Mouse (Mus musculus): ENCODE data around the gene Btbd16. TPM values are rescaled to one million over a fixed set of nuclear protein-coding genes. Genes with fewer than 3 reads are reported as not detected.

Gene Btbd16
- not detected in 2 replicates for polyA plus RNA-seq (2012)

DNA sequence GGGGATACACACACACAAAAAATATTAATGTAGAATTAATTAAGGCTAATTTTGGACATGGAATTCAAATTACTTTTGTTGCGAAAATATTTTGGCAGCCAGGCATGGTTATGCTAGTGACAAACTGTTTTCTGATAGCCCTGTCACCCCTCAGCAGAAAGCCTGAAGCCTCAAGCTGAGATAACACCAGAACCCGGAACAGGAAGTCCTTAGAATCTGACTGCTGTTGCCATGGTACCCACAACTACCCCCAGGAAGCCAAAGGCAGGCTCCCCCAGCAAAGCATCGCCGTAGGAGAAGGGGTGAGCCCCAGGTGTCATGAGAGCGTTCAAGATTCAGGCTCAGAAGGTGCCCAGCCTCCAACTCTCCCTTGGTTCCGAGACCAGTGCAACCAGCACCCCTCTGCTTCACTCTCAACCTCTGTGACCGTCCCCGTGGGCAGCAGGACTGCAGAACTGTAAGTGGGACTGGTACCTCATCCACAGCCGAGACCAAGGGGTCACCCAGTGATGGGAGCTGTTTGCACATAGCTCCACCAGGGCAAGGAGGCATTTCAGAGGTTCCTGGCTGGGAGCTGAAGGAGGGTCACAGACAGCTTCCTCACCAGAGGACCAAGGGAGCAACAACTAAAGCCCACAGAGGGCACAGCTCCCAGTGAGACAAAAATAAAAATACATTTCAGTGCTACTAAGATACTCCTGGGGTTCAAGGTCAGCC lies at the start of gene Btbd16:
Gene Btbd16 (plus strand): TSS at position 156 of the 717 bp plus-strand sequence.
- no peak for TF ChIP-seq TAL1 (IDR thresholded peaks at IDR 0.05; ENCODE audit: low read length)
- TF ChIP-seq GATA1 (IDR thresholded peaks at IDR 0.05; ENCODE audit: low read length), result no peak
- Histone ChIP-seq H3K4me3 (replicated peaks) (no peak within 1 kb of the TSS), H3K4me1 (ENCODE audit: control insufficient read depth) (no peaks in the 10 kb centered on the region), H3K36me3 (ENCODE audit: control insufficient read depth) (no peaks in the 10 kb centered on the region), H3K9me3 (ENCODE audit: control insufficient read depth, low read length) (no peaks in the 10 kb centered on the region), H3K27me3 (ENCODE audit: control insufficient read depth) (no peaks in the 10 kb centered on the region)

DNA sequence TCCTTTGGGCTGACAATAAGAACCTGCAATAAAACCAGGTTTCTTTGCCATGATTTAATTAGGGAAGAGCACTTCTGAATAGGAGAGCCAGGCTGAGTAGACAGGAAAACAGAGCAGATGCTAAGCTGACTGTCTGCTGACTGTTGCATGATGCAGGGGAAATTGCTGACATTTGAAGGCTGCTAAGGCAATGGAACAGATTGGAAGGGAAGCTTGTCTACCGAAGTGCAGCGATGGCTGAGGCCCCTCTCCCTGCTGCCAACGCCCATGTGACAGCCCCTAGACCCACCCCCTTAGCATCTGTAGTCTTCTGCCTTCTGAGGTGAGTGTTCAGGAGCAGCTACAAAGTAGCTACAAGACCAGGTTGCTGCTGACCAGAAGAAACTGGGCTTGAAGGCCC lies 47.7 kb upstream of the Btbd16 start:
- Histone ChIP-seq H3K4me3 (replicated peaks) (no peak overlapping the region), H3K27me3 (ENCODE audit: control insufficient read depth) (no peaks in the 10 kb centered on the region), H3K4me1 (ENCODE audit: control insufficient read depth) (no peaks in the 10 kb centered on the region), H3K9me3 (ENCODE audit: control insufficient read depth, low read length) (no peaks in the 10 kb centered on the region), H3K36me3 (ENCODE audit: control insufficient read depth) (no peaks in the 10 kb centered on the region; the same call in 1 of the 2 replicates)
- TF ChIP-seq TAL1 (IDR thresholded peaks at IDR 0.05; ENCODE audit: low read length) (no peak), GATA1 (IDR thresholded peaks at IDR 0.05; ENCODE audit: low read length) (no peak)

DNA sequence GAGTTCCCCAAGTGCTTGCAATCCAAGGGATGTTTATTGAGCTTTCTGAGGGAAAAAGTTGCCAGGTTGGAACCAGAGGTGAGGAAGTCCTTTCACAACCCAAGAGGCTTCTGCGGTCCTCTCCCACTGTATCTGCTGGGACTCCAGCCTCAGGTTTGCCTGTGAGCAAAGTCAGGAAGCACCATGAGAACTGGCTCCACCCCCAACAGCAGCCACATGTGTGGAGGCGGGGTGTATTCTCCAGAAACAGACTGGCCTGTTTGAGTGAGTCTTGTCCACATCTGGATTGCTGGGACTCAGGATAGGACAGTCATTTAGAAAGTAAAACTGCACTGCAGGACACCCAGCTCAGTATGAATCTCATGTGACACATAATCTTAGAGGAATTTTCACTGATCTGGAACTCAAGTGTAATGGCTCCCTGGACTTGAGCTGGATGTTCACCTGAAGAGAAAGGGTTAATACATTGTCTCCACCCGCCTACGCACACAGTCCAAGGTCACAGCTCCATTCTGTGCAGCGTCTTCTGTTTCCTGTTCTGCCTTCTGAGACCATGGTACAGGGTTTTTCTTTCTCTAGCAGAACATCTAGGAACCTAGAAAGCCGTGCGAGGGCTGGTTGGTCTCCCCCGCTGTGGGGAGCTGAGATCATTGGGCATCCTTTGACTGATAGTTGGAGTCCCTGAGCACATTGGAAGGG lies 47.0 kb upstream of the Btbd16 start:
- TF ChIP-seq TAL1 (IDR thresholded peaks at IDR 0.05; ENCODE audit: low read length) (no peak), GATA1 (IDR thresholded peaks at IDR 0.05; ENCODE audit: low read length) (no peak)
- Histone ChIP-seq H3K4me3 (replicated peaks) (no peak overlapping the region), H3K27me3 (ENCODE audit: control insufficient read depth) (no peaks in the 10 kb centered on the region), H3K9me3 (ENCODE audit: control insufficient read depth, low read length) (no peaks in the 10 kb centered on the region), H3K4me1 (ENCODE audit: control insufficient read depth) (no peaks in the 10 kb centered on the region), H3K36me3 (ENCODE audit: control insufficient read depth) (no peaks in the 10 kb centered on the region; the same call in 1 of the 2 replicates)

DNA sequence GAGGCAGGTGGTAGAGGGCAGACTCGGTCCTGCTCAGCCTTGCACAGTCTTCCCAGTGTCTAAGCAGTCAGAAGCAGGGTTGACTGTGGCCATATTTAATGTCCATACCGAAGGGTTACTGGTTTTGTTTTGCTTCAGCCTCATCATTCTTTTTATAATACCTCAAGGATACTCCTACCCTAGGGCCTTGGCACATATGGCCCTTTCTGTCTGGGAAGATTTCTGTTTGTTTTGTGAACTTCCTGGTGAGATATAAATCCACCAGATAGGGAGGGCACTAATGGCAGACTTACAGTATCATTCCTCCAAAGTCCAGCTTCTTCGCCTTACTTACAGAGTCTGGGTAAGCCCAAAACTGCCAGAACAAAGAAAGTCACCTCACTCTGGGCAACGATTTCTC lies 46.3 kb upstream of the Btbd16 start:
- no peaks in the 10 kb centered on the region for H3K27me3 ChIP-seq (ENCODE audit: control insufficient read depth)
- H3K4me3 ChIP-seq (replicated peaks), result no peak overlapping the region
- H3K36me3 ChIP-seq (ENCODE audit: control insufficient read depth), result no peaks in the 10 kb centered on the region; the same call in 1 of the 2 replicates
- H3K4me1 ChIP-seq (ENCODE audit: control insufficient read depth), result no peaks in the 10 kb centered on the region
- no peaks in the 10 kb centered on the region for H3K9me3 ChIP-seq (ENCODE audit: control insufficient read depth, low read length)
- no peak for TF ChIP-seq GATA1 (IDR thresholded peaks at IDR 0.05; ENCODE audit: low read length)
- TF ChIP-seq TAL1 (IDR thresholded peaks at IDR 0.05; ENCODE audit: low read length), result no peak

DNA sequence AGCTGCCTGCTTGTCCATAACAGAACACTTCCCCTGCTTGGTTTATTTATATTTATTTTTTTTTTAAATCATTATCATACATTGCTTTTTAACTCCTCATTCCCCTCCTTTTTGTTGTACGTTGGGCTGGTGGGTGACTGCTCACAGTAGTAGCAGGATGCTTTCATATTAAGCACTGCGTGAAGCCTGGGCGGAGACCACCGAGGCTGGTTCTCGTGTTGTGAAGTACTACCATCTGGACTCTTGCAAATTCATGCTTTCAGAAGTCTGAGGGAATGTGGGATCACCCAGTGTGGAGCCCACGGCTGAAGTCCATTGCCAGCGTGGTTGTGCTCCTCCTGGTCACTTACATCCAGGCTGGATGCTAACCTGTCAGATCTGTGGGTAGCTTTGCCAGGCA lies 42.1 kb upstream of the Btbd16 start:
- H3K9me3 ChIP-seq (ENCODE audit: control insufficient read depth, low read length), result no peaks in the 10 kb centered on the region

DNA sequence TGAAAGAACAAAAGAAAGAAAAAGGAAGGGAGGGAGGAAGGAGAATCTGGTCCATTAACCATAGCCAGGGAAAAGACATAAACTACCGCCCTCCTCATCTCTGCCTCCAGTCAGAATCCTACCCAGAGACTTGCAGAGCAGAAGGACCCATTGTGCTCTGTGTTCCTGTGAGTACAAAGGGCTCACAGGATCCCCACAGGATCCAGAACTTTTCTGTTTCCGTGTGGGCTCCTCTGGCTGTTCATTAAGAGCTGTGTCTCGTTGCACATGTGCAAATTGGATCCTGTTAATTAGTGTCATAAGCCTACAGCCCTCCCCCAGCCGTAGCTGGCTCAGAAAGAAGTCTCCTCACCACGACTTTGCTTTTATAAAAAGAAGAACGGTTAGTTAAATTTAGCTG lies 41.0 kb upstream of the Btbd16 start:
- Histone ChIP-seq H3K27me3 (ENCODE audit: control insufficient read depth) (no peaks in the 10 kb centered on the region), H3K4me3 (replicated peaks) (no peak overlapping the region), H3K36me3 (ENCODE audit: control insufficient read depth) (no peaks in the 10 kb centered on the region; the same call in 1 of the 2 replicates), H3K9me3 (ENCODE audit: control insufficient read depth, low read length) (no peaks in the 10 kb centered on the region), H3K4me1 (ENCODE audit: control insufficient read depth) (no peaks in the 10 kb centered on the region)
- TF ChIP-seq TAL1 (IDR thresholded peaks at IDR 0.05; ENCODE audit: low read length), result no peak
- no peak for TF ChIP-seq GATA1 (IDR thresholded peaks at IDR 0.05; ENCODE audit: low read length)

More for the DNA sequence above, 42.1 kb upstream of the Btbd16 start:
- H3K27me3 ChIP-seq (ENCODE audit: control insufficient read depth), result no peaks in the 10 kb centered on the region
- TF ChIP-seq TAL1 (IDR thresholded peaks at IDR 0.05; ENCODE audit: low read length) (no peak), GATA1 (IDR thresholded peaks at IDR 0.05; ENCODE audit: low read length) (no peak)
- no peak overlapping the region for H3K4me3 ChIP-seq (replicated peaks)
- no peaks in the 10 kb centered on the region; the same call in 1 of the 2 replicates for H3K36me3 ChIP-seq (ENCODE audit: control insufficient read depth)
- H3K4me1 ChIP-seq (ENCODE audit: control insufficient read depth), result no peaks in the 10 kb centered on the region

DNA sequence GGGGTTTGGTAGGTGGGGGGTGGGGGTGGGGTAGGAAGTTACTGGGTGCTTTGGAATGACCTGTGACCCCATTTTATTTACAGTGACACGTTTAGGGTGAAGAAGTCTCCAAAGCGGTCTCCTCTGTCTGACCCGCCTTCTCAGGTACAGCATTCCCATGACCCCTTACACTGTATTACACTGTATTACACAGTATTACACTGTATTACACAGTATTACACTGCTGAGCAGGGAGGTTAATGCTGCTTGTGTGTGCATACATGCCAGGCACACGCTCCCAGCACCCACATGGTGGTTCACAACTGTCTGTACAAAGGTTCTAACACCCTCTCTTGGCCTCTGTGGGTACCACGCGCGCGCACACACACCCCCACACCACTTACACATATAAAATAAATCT lies 40.4 kb upstream of the Btbd16 start:
- Histone ChIP-seq H3K27me3 (ENCODE audit: control insufficient read depth) (no peaks in the 10 kb centered on the region), H3K9me3 (ENCODE audit: control insufficient read depth, low read length) (no peaks in the 10 kb centered on the region), H3K36me3 (ENCODE audit: control insufficient read depth) (no peaks in the 10 kb centered on the region; the same call in 1 of the 2 replicates), H3K4me3 (replicated peaks) (no peak overlapping the region), H3K4me1 (ENCODE audit: control insufficient read depth) (no peaks in the 10 kb centered on the region)
- no peak for TF ChIP-seq TAL1 (IDR thresholded peaks at IDR 0.05; ENCODE audit: low read length)
- TF ChIP-seq GATA1 (IDR thresholded peaks at IDR 0.05; ENCODE audit: low read length), result no peak

DNA sequence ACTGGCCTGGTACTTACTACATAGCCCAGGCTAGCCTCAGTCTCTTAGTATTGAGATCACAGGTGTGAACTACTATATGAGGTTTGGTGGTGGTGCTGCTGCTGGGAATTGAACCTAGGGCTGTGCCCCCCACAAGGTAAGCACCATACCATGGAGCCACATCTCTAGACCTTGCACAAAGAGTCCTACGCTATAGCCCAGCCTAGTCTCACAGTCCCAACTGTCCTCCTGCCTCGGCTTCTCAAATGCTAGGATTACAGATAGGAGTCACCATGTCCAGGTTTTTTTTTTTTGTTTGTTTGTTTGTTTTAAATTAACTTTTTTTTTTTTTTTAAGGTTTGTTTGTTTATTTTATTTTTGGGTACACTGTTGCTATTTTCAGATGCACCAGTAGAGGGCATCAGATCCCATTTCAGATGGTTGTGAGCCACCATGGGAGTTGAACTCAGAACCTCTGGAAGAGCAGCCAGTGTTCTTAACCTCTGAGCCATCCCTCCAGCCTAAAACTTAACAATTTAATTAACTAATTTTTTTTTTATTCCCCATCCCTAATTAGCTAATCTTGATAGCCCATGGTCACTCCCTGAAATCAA lies 39.6 kb upstream of the Btbd16 start:
- no peak for TF ChIP-seq TAL1 (IDR thresholded peaks at IDR 0.05; ENCODE audit: low read length)
- no peak for TF ChIP-seq GATA1 (IDR thresholded peaks at IDR 0.05; ENCODE audit: low read length)
- no peaks in the 10 kb centered on the region for H3K4me1 ChIP-seq (ENCODE audit: control insufficient read depth)

DNA sequence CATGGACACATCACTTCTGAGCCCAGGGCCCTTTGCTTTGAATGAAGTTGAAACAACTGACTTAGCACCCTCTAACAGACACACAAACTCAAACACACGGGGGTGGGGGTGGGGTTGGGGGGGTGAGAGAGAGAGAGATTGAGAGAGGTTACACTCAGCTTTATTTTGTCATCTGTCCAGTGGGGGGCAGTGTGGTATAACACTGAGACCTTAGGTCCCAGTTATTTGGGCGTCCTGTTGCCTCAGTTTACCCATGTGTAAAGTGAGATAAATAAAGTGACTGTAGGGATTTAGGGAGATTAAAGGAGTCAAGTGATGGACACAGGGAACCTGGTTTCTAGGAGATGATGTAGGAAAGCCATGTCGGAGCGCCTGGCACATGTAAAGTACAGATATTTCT lies 32.8 kb upstream of the Btbd16 start:
- Histone ChIP-seq H3K9me3 (ENCODE audit: control insufficient read depth, low read length) (no peaks in the 10 kb centered on the region), H3K4me1 (ENCODE audit: control insufficient read depth) (no peaks in the 10 kb centered on the region), H3K4me3 (replicated peaks) (no peak overlapping the region), H3K27me3 (ENCODE audit: control insufficient read depth) (no peaks in the 10 kb centered on the region), H3K36me3 (ENCODE audit: control insufficient read depth) (no peaks in the 10 kb centered on the region; the same call in 1 of the 2 replicates)
- TF ChIP-seq TAL1 (IDR thresholded peaks at IDR 0.05; ENCODE audit: low read length) (no peak), GATA1 (IDR thresholded peaks at IDR 0.05; ENCODE audit: low read length) (no peak)

More for the DNA sequence above, 39.6 kb upstream of the Btbd16 start:
- Histone ChIP-seq H3K27me3 (ENCODE audit: control insufficient read depth) (no peaks in the 10 kb centered on the region), H3K9me3 (ENCODE audit: control insufficient read depth, low read length) (no peaks in the 10 kb centered on the region), H3K36me3 (ENCODE audit: control insufficient read depth) (no peaks in the 10 kb centered on the region; the same call in 1 of the 2 replicates), H3K4me3 (replicated peaks) (no peak overlapping the region)
